Mouse (Mus musculus): Measurements from ENCODE around the gene Aplnr.

Aplnr gene

GRCm38 (mm10) chr2:85137601-85138140 is 1.6 kb downstream of the Aplnr start:
- no peak for DNase-seq (ENCODE audit: low spot score)

DNA sequence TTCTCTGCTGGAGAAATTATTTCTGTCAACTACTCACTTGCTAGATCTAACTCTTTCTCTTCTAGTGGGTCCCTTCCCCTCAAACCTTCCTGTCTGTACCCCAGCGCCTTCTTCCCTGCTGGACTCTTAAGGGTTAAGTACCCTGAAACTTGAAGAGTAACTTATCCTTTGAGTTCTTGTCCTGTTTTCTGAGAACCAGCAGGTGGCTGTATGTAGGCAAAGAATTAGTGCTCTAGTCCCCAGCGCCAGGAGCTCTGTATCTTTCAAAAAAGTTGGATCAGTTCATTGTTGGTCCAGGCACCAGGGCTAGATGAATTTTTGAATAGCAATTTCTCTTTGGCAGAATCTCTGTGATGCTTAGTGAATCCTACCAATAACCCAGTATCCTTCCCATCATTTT is 2.1 kb downstream of the Aplnr start:
- no peak for DNase-seq (ENCODE audit: low spot score)

DNA sequence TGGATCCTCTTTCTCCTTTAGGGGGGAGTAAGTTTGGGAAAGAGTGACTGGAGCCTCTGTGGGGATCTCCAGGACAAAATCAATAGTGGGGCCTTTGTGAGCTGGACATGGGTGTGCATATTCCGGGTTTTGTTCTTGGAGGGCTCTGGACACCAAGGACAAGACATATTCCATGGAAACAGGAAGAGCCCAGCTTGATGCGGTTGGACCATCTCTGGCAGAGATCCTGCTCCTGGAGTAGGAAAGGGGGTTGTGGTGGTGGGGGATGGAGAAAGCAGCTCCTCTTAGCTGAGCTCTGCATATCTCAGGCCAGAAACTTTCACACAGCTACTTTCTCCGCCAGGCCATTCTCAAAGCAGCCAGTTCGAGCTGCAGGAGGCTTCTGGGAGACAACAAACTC is 3.4 kb downstream of the Aplnr start:
- no peak for DNase-seq (ENCODE audit: low spot score)

GRCm38 (mm10) chr2:85139846-85140245 is 3.8 kb downstream of the Aplnr start:
- no peak for DNase-seq (ENCODE audit: low spot score)

DNA sequence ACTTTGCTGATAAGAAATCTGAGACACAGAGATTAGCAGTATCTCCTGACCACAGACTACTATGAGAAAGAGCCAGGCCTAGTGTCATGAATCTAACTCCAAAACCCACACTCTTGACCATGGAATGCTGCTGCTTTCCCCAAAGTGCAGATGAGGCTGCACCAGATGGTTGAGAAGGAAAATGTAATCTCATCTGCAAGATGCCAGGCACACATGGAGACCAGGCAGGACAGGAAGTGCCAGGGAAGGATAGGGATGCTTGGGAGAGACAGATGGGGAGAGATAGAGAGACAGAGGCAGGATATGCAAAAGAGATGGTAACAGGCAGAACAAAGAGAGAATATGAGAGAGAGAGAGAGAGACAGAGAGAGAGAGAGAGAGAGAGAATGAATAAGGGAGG is 4.8 kb downstream of the Aplnr start:
- no peak for DNase-seq (ENCODE audit: low spot score)

GRCm38 (mm10) chr2:85144908-85145307 is 8.9 kb downstream of the Aplnr start:
- DNase-seq (ENCODE audit: low spot score): no peak

GRCm38 (mm10) chr2:85145346-85145745 is 9.3 kb downstream of the Aplnr start:
- DNase-seq (ENCODE audit: low spot score): no peak

- no peak for DNase-seq (ENCODE audit: low spot score)
These were observed 11.5 kb downstream of the Aplnr start for GRCm38 (mm10) chr2:85147481-85147880.

DNA sequence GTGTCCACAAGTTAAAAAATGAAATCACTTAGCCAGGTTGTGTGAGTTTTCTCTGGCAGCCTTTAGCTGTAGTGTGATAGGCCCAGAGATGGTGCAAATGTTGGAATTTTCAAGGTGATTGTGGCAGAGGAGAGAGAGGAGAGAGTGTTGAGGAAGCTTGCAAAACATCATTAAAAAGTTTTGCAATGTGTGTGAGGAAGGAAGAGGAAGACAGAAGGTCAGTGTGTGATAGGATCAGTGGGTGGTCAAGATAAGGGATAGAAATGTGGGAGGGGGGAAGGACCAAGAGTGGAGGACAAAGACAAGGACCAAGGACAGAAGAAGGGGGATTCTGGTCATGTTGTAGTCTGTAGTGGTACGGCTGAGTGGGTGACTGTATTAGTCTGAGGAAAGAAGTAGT is 14.3 kb downstream of the Aplnr start:
- no peak for DNase-seq (ENCODE audit: low spot score)

DNA sequence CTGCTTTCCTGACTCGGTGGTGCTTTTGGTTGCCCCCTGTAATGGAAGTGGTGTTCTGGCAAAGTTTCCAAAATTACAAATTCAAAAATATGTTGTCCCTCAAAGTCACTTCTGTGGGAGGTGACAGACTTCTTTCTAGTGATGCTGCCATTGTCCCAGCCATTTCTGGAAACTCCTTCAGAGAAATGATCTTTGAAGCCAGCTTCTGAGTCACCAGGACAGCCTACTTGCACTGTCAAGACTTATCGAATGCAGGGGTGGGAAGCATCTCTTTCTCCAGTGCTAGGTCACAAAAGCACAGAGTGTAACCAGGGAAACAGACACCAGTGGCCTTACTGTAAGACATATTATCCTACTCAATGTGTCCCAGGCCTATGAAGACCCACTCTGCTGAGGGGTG is 15.2 kb downstream of the Aplnr start:
- DNase-seq (ENCODE audit: low spot score): no peak

DNA sequence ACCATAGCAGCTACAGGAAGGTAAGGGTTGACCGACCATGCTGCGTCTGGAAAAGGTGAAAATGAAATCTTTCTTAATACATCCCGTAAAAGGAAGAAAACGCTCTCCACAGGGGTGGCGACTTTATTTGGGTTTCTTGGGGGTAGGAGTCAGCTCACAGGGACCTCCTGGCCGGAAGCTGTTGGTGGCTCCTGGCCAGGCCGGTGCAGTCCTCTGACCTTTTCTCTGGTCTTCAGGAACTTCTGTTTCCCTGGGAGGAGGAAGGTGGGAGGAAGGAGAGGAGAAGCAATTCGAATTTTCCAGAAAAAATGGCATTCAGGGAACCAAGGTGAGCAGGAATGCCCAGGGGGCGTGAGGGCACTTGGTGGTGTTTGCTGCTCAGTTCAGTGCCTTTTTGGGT is 19.3 kb downstream of the Aplnr start:
- DNase-seq (ENCODE audit: low spot score): no peak

DNA sequence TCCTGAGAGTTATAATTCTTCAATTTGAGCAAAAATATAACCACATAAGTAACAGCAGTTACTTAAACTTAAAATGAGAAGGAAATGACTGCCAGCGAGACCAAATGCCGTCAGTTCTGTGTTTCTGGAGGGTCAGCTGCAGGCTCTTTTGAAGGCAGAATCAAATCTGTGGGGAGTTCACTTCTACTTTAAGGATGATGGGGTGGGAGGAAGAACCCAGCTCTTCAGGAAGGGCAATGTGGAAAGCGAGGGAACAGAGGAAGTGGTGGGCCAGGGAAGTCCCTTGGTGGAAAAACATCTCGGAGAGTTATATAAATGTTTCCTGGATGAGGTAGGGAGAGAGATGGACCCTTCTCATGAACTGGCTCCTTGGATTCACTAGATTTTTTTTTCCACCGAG is 20.1 kb downstream of the Aplnr start:
- DNase-seq (ENCODE audit: low spot score): no peak

- DNase-seq (ENCODE audit: low spot score): no peak
These were observed 21.4 kb downstream of the Aplnr start for GRCm38 (mm10) chr2:85157382-85157781.

DNA sequence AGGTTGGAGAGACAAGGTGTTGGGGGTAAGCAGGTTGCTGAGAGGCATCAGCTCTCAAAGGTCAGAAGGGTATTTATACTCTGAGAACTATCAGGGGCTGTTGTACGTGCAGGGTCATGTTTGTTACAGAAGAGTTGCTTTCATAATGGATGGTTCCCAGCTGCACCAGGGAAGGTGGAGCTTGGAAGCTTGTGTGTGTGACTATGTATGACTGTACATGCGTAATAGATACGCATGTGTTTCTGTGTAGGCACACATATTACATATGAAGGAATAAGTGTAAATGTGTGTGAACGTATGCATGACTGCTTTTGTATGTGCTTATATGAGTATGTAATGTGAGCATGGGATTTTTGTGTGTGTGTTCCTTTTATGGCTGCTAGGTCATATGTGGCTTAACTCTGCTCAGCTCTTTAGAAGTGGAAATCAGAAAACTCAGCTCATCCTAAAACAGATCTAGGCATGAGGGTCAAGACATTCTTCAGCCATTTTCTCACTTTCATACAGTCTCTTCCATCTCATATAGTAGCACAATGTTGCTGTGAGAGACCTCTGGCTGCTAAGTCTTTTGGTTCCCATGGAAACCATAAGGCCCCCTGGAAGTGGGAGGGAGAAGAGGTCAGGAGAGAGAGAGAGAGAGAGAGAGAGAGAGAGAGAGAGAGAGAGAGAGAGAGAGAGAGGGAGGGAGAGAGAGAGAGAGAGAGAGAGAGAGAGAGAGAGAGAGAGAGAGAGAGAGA is 25.0 kb downstream of the Aplnr start:
- DNase-seq (ENCODE audit: low spot score): no peak

DNA sequence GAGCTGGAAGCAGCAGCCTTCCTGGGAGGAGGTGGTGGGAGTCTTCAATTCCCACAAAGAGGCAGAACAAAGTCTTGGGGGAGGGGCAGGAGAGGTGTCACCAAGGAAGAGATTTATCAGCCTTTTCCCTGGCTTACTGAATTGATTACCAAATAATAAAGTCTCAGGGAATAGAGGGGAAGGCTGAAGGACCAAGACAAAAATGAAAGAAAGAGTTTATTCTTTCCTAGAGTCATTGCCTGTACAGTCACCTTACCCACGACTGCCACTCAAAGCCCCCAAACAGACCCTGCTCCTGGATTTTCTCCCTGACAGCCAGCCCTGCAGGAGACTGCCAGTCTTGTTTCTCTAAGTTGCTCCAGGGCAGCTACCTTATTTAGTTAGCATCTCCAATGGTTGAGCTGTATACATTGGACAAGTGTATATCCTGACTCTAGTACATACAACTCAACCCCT is 25.6 kb downstream of the Aplnr start:
- DNase-seq (ENCODE audit: low spot score): no peak

DNA sequence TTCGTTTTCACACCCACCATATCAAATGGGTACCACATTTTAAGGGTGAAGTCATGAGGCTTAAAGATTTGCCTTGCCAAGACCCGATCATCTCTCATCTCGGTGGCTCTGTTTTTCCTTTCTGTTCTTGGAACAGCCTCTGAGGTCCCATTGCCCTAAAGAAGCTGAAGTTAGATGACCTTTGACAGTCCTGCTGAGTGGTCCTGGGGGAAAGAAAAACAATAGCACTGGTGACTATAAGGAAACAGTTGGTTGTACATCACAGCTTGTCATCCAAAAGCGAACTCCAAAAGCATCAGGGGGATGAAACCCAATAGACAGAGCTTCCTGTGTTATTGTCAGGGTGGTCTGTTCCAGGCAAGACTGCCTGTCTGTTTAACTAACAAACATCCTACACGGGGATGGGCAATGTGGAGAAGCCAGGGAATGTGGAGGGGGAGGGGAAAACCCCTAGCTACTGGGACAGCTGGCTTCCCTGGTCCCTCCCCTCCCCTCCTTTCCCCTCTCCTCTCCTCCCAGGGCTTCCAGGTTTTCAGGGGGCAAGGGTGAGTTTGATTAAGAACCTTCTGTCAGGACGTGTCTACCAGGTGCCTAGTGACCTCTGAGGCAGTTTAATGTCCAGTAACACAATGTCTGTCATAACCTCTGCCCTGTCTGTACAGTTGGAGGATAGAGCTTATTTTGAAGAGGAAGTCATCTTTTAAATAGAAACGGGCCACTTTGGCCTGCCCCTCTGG is 27.5 kb downstream of the Aplnr start:
- no peak for DNase-seq (ENCODE audit: low spot score)

GRCm38 (mm10) chr2:85167624-85168023 is 31.6 kb downstream of the Aplnr start:
- DNase-seq (ENCODE audit: low spot score): no peak

DNA sequence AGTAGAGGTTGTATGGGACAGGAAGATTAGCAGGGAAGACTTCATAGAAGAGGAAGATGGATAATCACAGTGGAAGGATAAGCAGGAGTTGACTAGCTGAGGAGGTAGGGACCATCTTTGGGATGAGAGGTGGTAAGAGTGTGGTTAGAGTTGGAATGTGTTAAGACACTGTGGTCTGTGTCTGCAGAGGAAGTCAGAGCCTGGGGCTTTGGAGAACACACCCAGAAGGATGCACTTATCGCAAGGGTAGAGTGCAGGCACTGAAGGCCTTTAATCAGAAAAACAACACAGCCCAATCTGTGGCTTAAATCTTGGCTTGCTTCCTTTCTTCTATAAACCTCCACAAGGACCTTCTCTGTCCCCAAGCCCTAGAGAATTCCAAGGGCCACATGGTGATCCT is 32.3 kb downstream of the Aplnr start:
- no peak for DNase-seq (ENCODE audit: low spot score)

DNA sequence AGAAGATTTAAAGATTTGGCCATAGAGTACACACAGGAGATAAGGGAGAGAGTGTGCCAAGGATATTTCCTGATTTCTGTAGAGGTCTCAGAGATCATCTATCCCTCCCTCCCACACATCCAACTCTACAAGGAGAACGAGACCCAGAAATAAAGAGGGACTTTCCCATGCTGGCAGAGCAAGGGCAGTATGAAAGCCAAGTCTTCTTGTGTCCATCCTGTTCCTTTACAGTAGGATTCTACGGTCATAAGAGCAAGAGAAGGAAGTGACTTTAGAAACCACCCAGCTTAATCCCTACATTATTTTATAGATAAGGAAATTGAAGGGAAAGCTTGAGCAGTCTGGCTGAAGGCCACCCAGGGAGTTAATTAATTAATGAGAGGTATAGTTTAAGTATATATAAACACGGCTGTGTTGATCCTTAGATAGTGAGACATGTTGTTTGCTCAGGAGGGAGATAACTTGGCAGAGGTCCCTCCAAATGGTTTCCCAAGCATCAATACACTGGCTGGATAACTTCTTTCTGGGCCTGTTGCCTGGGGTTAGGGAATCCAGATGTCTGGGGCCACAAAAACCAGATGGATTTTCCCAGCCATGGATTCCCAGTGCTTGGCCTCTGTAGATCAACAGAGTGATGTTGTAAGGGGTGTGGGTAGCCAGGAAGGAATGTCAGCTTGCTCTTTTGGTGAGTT is 36.2 kb downstream of the Aplnr start:
- DNase-seq (ENCODE audit: low spot score): no peak

DNA sequence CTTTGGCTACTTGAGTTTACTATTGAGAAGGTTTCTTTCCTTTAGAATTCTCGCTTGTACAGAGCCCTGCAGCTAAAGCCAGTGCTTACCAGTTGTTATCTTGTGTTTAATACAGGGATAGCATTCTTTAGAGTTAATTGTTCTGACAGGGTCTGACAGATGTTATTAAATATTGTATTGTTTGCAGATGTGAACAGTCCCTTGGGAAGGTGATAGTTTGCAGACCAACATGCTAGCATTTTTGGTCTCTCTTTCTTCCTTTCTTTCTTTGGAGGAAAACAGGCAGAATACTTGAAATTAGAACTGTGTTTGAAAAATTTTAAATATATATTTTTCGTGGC is 36.7 kb downstream of the Aplnr start:
- no peak for DNase-seq (ENCODE audit: low spot score)

DNA sequence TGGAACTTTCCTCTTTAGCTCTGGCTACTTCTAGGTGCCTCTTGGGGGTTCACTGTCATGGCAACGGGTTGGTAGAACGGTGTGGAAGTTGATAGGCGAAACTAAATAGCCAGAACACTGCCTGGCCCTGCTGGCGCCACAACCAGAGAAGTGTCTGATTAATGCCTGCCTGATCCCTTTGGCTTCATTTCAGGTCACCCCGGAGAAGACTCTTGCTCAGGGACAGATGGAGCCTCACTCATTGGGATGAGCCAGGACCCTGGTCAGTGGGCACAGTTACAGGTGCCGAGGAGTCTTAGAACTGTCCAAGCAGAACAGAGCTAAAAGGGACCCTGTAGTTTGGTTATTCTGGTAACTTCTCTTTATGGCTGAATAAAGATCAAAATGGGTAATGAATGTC is 37.5 kb downstream of the Aplnr start:
- no peak for DNase-seq (ENCODE audit: low spot score)

DNA sequence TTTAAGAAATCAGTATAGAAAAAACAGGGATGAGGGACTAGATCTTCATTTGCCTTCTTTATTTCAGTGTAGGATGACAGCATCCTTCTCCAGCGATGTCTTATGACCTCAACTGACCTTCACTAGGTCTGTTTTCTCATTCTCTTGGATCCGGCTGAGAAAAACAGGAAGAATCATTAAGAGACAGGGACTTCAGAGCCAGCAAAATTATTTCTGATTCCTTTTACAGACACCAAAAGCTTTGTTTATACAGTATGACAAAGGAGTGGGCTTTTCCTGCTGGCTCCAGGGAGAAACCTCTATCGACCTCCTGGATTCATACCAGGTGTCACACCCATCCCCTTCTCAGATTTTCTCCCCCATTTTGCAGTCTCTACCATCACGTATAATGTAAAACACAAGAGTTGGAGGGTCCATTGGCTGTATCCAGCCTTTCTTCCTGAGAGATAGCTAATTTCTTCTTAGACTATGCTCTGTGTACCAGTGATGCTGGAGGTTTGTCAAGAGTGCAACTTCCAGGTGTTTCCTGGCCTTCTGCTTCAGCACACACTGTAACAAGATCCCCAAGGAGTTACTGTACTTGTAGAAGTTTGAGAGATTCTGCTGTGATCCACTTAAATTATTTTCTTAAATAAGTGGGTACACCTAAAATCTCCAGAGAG is 42.2 kb downstream of the Aplnr start:
- DNase-seq (ENCODE audit: low spot score): no peak

Data from c-Kit-positive CD71-positive TER-119-positive erythroid progenitor cells, embryonic 14.5 days (primary cell).